Mouse (Mus musculus) bone marrow, adult 2 months (tissue): ENCODE measurements around the gene Pex13.

Source experiments
- CTCF ChIP-seq: fragments of 200-500 bp; IDR thresholded peaks from 2 replicates; pipeline ENCODE4 v1.5.1; 2011; ENCODE audit warnings: low read length, control low read depth; ENCODE audit not compliant: control insufficient read depth, insufficient read depth
- POLR2A ChIP-seq: fragments of 200-500 bp; IDR thresholded peaks from 2 replicates; pipeline ENCODE4 v1.6.1; 2011; ENCODE audit warnings: low read depth, mild to moderate bottlenecking, control low read depth, low read length, borderline replicate concordance; ENCODE audit not compliant: control insufficient read depth

DNA sequence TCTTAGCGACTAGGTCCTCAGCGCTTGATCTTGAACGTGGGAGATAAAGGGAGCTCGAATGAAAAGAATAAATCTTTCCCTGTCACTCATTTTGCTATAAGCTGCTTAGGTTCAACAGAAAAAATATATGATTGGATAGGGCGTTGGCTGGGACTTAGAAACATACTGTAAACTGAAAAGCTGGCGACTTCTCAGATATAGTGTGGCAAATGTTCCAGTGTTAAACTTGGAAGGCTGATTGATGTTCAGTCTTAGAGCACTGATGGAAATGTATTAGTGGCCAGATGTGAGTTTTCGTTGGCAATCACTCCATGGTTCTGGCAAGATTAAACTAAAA lies 31.9 kb downstream of the Pex13 start:
- TF ChIP-seq CTCF (no peak), POLR2A (no peak)
